In the genomic region with DNA sequence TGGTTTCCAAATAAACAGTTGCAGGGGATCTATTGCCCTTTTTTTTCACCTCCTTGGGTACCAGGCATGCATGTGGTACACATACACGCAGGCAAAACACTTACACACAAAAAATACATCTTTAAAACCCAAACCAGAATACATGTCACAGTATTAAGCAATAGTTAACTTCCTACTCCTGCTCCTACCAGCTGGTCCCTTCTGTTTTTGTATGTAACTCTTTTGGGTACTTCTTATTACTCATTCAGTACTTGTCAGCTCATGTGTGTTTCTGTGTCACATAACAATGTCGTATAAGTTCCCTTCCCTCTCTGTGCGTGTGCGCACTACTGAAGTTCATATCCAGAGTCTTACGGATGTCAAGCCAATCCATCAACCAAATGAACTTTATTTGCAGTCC, we compare ENCODE assay signal across 28 mouse cellular contexts.
"Had no signal": no experiment of that assay in that cellular context is flagged by ENCODE, and none has a peak within 500 bp of the region (broad histone marks: within the 10 kb centered on the region; RNA-seq: fewer than 3 reads in every experiment).

No protein-coding gene starts in this region.

- H3K4me2 ChIP-seq: heart, embryonic 11.5 days; heart, embryonic 13.5 days; heart, embryonic 15.5 days; hindbrain, embryonic 12.5 days; hindbrain, embryonic 14.5 days; intestine, embryonic 15.5 days; kidney, embryonic 15.5 days; limb, embryonic 12.5 days; liver, embryonic 11.5 days had no signal

- H3K27ac ChIP-seq: gastrocnemius, adult 2 months; heart, adult 2 months; heart, embryonic 13.5 days; heart, embryonic 15.5 days; hindbrain, embryonic 12.5 days; hindbrain, embryonic 14.5 days; intestine, embryonic 15.5 days; kidney, embryonic 15.5 days; kidney, postnatal 0 days; layer of hippocampus, adult 2 months; left cerebral cortex, adult 2 months; limb, embryonic 10.5 days; limb, embryonic 12.5 days had no signal

- H3K9me3 ChIP-seq: heart, embryonic 15.5 days; hindbrain, embryonic 12.5 days; intestine, embryonic 15.5 days; kidney, embryonic 15.5 days; limb, embryonic 10.5 days; limb, embryonic 12.5 days had no signal

- H3K36me3 ChIP-seq: heart, embryonic 13.5 days; heart, embryonic 15.5 days; hindbrain, embryonic 12.5 days; intestine, embryonic 15.5 days; kidney, embryonic 15.5 days; limb, embryonic 10.5 days; limb, embryonic 12.5 days had no signal

- H3K4me1 ChIP-seq: heart, embryonic 15.5 days; hindbrain, embryonic 12.5 days; intestine, embryonic 15.5 days; kidney, embryonic 15.5 days; limb, embryonic 10.5 days; limb, embryonic 12.5 days had no signal

- ATAC-seq: hindbrain, embryonic 16.5 days; inflammation-experienced regulatory T-cells, adult 6 months; intestine, embryonic 15.5 days; intestine, postnatal 0 days had no signal

- DNase-seq: gastrocnemius, adult 2 months; gastrocnemius, postnatal 10 days; gastrocnemius, postnatal 25 days; heart, adult 11 months; heart, adult 2 months; heart, postnatal 14 days; heart, postnatal 36 days; kidney, adult 18-20 months; kidney, adult 8-10 months; kidney, postnatal 14 days; kidney, postnatal 36 days; liver had no signal

- H3K27me3 ChIP-seq: heart, embryonic 13.5 days; heart, embryonic 15.5 days; hindbrain, embryonic 12.5 days; intestine, embryonic 15.5 days; kidney, embryonic 15.5 days; limb, embryonic 12.5 days had no signal

- H3K9ac ChIP-seq: heart, embryonic 13.5 days; heart, embryonic 15.5 days; hindbrain, embryonic 12.5 days; hindbrain, embryonic 14.5 days; intestine, embryonic 15.5 days; kidney, embryonic 15.5 days; limb, embryonic 12.5 days had no signal

- H3K4me3 ChIP-seq: gastrocnemius, adult 2 months; heart, adult 2 months; heart, embryonic 13.5 days; heart, embryonic 15.5 days; hindbrain, embryonic 12.5 days; intestine, embryonic 15.5 days; kidney, embryonic 15.5 days; layer of hippocampus, adult 2 months; left cerebral cortex, adult 2 months; limb, embryonic 10.5 days; limb, embryonic 12.5 days had no signal
